Mouse (Mus musculus) heart, embryonic 14.5 days (tissue): ENCODE data around the gene Zyx. TPM values are rescaled to one million over a fixed set of nuclear protein-coding genes. Genes with fewer than 3 reads are reported as not detected.

Experiments
- ATAC-seq: fragments of 200-750 bp; cut with Nextera tagmentation; 2 replicates; pipeline ENCODE4 v1.8.0; 2017; ENCODE audit warnings: low read depth, moderate TSS enrichment; ENCODE audit not compliant: insufficient number of reproducible peaks, insufficient read depth, low FRiP score
- H3K27ac ChIP-seq, 2 experiments: fragments of 200-500 bp in 1 of 2; fragments of 300-500 bp in 1 of 2; sonication (generic) in 1 of 2; replicated peaks in 1 of 2; 2 replicates each; pipeline ENCODE4 v1.5.1; 2012 to 2014; ENCODE audit warnings: low read depth in 2 of 2, low read length in 2 of 2, control low read depth in 1 of 2, mild to moderate bottlenecking in 1 of 2, mixed read lengths in 1 of 2; ENCODE audit not compliant: control insufficient read depth in 1 of 2, insufficient read depth in 1 of 2
- H3K27me3 ChIP-seq: fragments of 300-500 bp; sonication (generic); 2 replicates; pipeline ENCODE4 v1.6.1; 2014; ENCODE audit warnings: mild to moderate bottlenecking, low read length, control low read depth; ENCODE audit not compliant: control insufficient read depth, insufficient read depth
- H3K36me3 ChIP-seq: fragments of 300-500 bp; sonication (generic); 2 replicates; pipeline ENCODE4 v1.6.1; 2014; ENCODE audit warnings: mild to moderate bottlenecking, control low read depth, low read length, mixed read lengths; ENCODE audit not compliant: control insufficient read depth, insufficient read depth
- H3K4me1 ChIP-seq, 2 experiments: fragments of 200-500 bp in 1 of 2; fragments of 300-500 bp in 1 of 2; sonication (generic) in 1 of 2; 2 replicates each; pipeline ENCODE4 v1.6.1; 2012 to 2014; ENCODE audit warnings: low read length in 2 of 2, control low read depth in 1 of 2, mixed read lengths in 1 of 2; ENCODE audit not compliant: control insufficient read depth in 2 of 2, insufficient read depth in 2 of 2
- H3K4me2 ChIP-seq: fragments of 300-500 bp; sonication (generic); 2 replicates; pipeline ENCODE4 v1.6.1; 2014; ENCODE audit warnings: mild to moderate bottlenecking, low read length
- H3K4me3 ChIP-seq, 2 experiments: fragments of 200-500 bp in 1 of 2; fragments of 300-500 bp in 1 of 2; sonication (generic) in 1 of 2; 2 replicates each; pipeline ENCODE4 v1.5.1; 2012 to 2014; ENCODE audit warnings: low read length in 2 of 2, mild to moderate bottlenecking in 2 of 2, control low read depth in 1 of 2, low read depth in 1 of 2, moderate library complexity in 1 of 2; ENCODE audit not compliant: control insufficient read depth in 1 of 2, insufficient read depth in 1 of 2
- H3K9ac ChIP-seq: fragments of 300-500 bp; sonication (generic); 2 replicates; pipeline ENCODE4 v1.6.1; 2014; ENCODE audit warnings: mild to moderate bottlenecking, low read length
- H3K9me3 ChIP-seq: fragments of 300-500 bp; sonication (generic); 2 replicates; pipeline ENCODE4 v1.6.1; 2016; ENCODE audit warnings: low read length, control low read depth; ENCODE audit not compliant: control insufficient read depth
- WGBS: fragments of 180-500 bp; shearing (Covaris S2); extraction: QIAGEN DNeasy Blood & Tissue Kit; methylation state at CpG from one replicate; pipeline ENCODE4 v1.1.7; 2014; 5-methylcytosine and 5-hydroxymethylcytosine counted together
- polyA plus RNA-seq: library from polyadenylated mRNA; unstranded; fragments of >200 nt; fragmentation: Nextera tagmentation; extraction: Ambion mirVana; gene quantifications from 2 replicates; pipeline ENCODE4 v1.2.1, GENCODE M21; 2014

Gene Zyx
- polyA plus RNA-seq, 1 experiment from 2014 or later, result 173 TPM

DNA sequence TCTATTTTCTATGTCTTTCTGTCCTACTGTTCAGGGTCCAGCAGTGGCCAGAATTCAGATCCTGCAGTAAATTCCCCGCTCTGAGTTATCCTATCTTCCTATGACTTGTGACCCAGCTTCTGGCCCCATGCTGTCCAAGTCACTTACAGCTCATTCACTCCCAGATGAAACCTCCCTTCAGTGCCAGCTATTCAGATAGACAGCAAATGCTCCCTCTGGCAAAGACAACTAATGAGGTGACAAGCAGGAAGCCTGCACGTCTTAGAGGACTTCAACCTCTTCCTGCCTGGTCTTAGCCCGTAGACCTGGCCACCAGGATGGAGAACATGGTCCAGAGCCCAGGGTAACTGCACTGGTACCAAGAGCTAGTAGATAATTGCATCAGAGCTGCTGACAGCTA is 13.5 kb downstream of the Zyx start:
- no peak overlapping the region for H3K9ac ChIP-seq
- WGBS, result 27% methylated on average over 3 of the region's 3 CpGs
- ATAC-seq, result no peak

GRCm38 (mm10) chr6:42364066-42364465 is 14.6 kb downstream of the Zyx start:
- H3K4me2 ChIP-seq, result no peak overlapping the region
- 78% methylated on average over 4 of the region's 4 CpGs for WGBS
- ATAC-seq, result no peak
- H3K36me3 ChIP-seq, result peaks cover 28% of the 10 kb centered on the region
- no peak overlapping the region for H3K27ac ChIP-seq
- H3K4me1 ChIP-seq, result peaks cover 21 to 27% of the 10 kb centered on the region in 2 experiments
- no peak overlapping the region for H3K4me3 ChIP-seq
- no peaks in the 10 kb centered on the region for H3K27me3 ChIP-seq
- H3K9ac ChIP-seq, result no peak overlapping the region
- no peaks in the 10 kb centered on the region for H3K9me3 ChIP-seq

More for the DNA sequence above, 13.5 kb downstream of the Zyx start:
- Histone ChIP-seq H3K9me3 (no peaks in the 10 kb centered on the region), H3K4me3 (no peak overlapping the region), H3K27me3 (no peaks in the 10 kb centered on the region), H3K4me1 (peaks cover 28 to 34% of the 10 kb centered on the region in 2 experiments), H3K4me2 (no peak overlapping the region), H3K27ac (peak overlapping the region in 1 of 2 experiments; percentile 57; a peak in 1 of 4 replicates), H3K36me3 (peaks cover 39% of the 10 kb centered on the region)

GRCm38 (mm10) chr6:42364607-42365006 is 15.2 kb downstream of the Zyx start:
- no peak overlapping the region for H3K27ac ChIP-seq
- H3K27me3 ChIP-seq, result no peaks in the 10 kb centered on the region
- H3K9ac ChIP-seq, result no peak overlapping the region
- H3K9me3 ChIP-seq, result no peaks in the 10 kb centered on the region
- no peak overlapping the region for H3K4me2 ChIP-seq
- peaks cover 22% of the 10 kb centered on the region for H3K36me3 ChIP-seq
- no peak overlapping the region for H3K4me3 ChIP-seq
- peaks cover 18 to 24% of the 10 kb centered on the region in 2 experiments for H3K4me1 ChIP-seq
- 87% methylated on average over 15 of the region's 15 CpGs for WGBS
- no peak for ATAC-seq

- Histone ChIP-seq H3K4me1 (peaks cover 14 to 24% of the 10 kb centered on the region in 2 experiments), H3K27ac (no peak overlapping the region), H3K9me3 (no peaks in the 10 kb centered on the region), H3K27me3 (no peaks in the 10 kb centered on the region), H3K36me3 (peaks cover 16% of the 10 kb centered on the region), H3K9ac (no peak overlapping the region), H3K4me3 (no peak overlapping the region), H3K4me2 (no peak overlapping the region)
- ATAC-seq, result no peak
- 85% methylated on average over 6 of the region's 6 CpGs for WGBS
Observed at GRCm38 (mm10) chr6:42365215-42365614, 15.8 kb downstream of the Zyx start.

GRCm38 (mm10) chr6:42369870-42370269 is 20.4 kb downstream of the Zyx start:
- no peak overlapping the region for H3K9ac ChIP-seq
- H3K4me2 ChIP-seq, result no peak overlapping the region
- H3K4me1 ChIP-seq, result peaks cover 22 to 35% of the 10 kb centered on the region in 2 experiments

GRCm38 (mm10) chr6:42370630-42371363 is 21.4 kb downstream of the Zyx start:
- no peak for ATAC-seq
- Histone ChIP-seq H3K27me3 (no peaks in the 10 kb centered on the region), H3K36me3 (no peaks in the 10 kb centered on the region), H3K4me1 (peaks cover 26 to 44% of the 10 kb centered on the region in 2 experiments), H3K4me3 (no peak overlapping the region), H3K27ac (peak overlapping the region in 1 of 2 experiments; percentile 21; a peak in 2 of 4 replicates), H3K9ac (no peak overlapping the region), H3K9me3 (no peaks in the 10 kb centered on the region), H3K4me2 (no peak overlapping the region)
- 62% methylated on average over 4 of the region's 4 CpGs for WGBS

More at GRCm38 (mm10) chr6:42369870-42370269, 20.4 kb downstream of the Zyx start:
- H3K36me3 ChIP-seq, result no peaks in the 10 kb centered on the region
- no peaks in the 10 kb centered on the region for H3K27me3 ChIP-seq
- WGBS, result 14% methylated on average over 3 of the region's 3 CpGs
- peak; percentile 32; the same call in 1 of the 2 replicates for ATAC-seq
- no peak overlapping the region for H3K4me3 ChIP-seq
- no peaks in the 10 kb centered on the region for H3K9me3 ChIP-seq
- peak overlapping the region; percentile 6 to 21; a peak in 2 of 4 replicates for H3K27ac ChIP-seq

DNA sequence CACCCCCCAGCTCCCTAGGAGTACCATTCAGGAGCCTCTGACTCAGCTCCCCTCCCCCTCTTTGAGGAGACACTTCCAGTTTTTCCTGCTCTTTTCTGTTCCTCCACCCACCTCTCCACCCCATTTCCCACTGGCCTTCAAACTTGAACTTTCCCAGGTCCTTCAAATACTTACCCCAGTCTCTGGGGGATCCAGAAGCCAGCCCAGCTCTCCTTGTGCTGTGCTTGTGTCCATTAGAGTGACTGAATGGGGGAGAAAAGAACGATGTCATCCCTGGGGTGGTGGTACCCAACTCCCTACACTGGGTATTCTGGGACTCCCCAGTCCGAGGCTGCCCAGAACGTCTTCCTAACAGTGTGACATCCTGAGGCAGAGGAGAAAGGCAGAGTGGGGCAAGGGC is 22.6 kb downstream of the Zyx start:
- no peaks in the 10 kb centered on the region for H3K36me3 ChIP-seq
- WGBS, result 13% methylated on average over 3 of the region's 3 CpGs
- no peaks in the 10 kb centered on the region for H3K9me3 ChIP-seq
- ATAC-seq, result no peak
- no peaks in the 10 kb centered on the region for H3K27me3 ChIP-seq
- H3K9ac ChIP-seq, result 0 out of 2 replicates have a peak overlapping the region, but pooled peaks have one; percentile 19
- 0 out of 4 replicates have a peak overlapping the region, but pooled peaks of 1 of the 2 experiments have one; percentile 30 for H3K27ac ChIP-seq
- H3K4me2 ChIP-seq, result peak overlapping the region; percentile 88
- no peak overlapping the region for H3K4me3 ChIP-seq
- H3K4me1 ChIP-seq, result peaks cover 28 to 53% of the 10 kb centered on the region in 2 experiments
